Mouse (Mus musculus) induced T-regulatory cell, adult 2 months (primary cell): ENCODE data around the gene Tcirg1.

Experiments
- DNase-seq: peaks from one replicate; pipeline ENCODE4 v3.0.0-alpha.2; 2012; ENCODE audit warnings: low read depth

Tcirg1 gene

DNA sequence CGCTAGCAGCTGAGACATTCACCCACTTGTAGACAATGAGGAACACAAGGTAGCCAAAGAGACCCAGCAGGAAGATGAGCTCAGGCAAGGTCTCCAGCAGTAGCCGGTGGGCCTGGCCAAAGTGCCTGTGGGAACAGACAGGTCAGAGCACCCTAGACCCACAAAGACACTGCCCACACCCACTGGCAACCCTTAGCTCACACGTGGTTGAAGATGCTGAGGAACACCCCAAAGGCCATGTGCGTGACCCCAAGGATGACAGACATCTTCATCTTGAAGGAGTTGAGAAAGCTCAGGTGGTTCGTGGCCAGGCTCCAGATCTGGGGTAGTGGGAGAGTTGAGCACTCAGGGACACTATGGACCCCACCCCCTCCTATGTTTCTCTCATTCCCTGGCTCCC is 9.4 kb downstream of the Tcirg1 start:
- no peak for DNase-seq

DNA sequence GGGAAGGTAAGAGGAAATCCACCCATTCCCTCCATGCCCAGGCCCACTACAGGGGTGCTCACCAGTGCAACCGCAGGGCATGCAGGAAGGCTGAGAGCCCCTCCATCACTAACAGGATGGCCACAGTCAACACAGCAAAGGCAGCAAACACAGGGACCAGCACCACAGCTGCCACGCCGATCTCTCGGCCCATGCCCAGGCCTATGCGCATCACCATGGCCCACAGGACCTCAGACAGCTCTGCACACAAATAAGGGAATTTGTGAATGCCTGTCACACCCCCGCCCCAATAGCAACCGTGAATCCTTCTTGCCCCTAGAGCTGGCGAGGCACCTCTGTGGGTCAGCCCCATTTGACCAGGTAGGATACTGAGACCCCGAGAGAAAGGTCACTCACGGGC is 10.7 kb downstream of the Tcirg1 start:
- no peak for DNase-seq

DNA sequence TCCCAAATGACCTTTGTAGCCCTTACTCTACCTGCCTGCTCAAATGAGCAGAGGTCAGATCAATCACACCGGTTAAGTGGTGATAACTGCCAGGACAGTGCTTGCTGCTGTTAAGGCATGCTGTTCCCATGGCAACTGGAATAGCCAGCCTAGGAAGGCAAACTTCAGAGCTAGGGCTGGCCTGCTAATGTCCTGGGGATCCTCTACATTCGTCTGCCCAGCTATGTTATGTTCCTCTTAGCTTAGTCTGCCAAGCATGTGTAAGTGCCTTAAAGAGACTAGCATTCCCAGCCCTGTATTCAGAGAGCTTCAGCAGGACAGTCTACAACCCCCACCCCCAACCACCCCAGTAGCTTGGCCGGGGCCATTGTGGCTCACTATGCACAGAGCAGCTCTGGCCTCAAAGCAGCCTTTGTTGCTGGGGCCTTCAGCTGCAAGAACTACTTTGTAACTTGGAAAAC is 11.7 kb downstream of the Tcirg1 start:
- DNase-seq = no peak

DNA sequence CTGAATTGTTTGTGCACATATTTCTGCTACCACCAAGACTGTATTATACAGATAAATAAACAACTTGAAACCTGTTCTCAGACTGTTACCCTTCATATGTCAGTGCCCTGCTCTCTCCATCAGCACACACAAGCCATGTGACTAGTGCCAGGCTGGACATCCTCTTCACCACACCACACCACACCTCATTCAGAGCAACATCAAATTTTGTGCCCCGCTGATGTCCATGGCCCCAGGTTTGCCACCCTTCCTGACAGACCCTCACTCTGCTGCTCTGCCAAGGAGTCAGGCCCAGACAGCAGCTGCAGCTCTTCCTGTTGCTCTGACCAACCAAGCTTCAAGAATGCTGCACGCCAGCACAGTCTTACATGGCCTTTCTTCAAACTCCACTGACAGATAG is 12.6 kb downstream of the Tcirg1 start:
- DNase-seq = no peak

DNA sequence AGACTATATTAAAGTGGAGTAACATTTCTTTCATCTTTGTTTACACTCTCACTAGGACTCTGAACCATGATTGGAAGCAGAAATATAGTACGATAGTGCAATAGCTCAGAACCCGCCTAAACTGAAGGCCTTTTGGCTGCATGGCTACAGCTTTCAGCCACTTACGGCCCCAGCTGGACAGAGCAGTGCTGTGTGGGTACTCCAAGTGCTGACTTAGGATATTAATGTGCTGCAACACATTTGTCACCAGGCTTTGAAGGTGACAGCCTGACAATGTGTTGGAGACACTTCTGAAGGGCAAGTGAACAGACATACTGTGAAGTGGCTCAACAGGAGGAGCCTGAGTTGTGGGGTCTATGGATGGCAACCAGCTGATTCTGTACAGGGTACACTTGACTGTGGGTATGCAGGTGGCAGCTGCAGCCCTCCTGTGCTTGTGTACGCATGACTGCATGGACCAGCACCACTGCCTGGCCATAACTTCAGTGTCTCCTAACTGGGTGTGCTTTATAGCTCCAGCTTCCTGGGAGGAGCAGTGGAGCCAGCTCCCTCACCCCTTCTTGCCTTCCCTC is 13.3 kb downstream of the Tcirg1 start:
- no peak for DNase-seq

DNA sequence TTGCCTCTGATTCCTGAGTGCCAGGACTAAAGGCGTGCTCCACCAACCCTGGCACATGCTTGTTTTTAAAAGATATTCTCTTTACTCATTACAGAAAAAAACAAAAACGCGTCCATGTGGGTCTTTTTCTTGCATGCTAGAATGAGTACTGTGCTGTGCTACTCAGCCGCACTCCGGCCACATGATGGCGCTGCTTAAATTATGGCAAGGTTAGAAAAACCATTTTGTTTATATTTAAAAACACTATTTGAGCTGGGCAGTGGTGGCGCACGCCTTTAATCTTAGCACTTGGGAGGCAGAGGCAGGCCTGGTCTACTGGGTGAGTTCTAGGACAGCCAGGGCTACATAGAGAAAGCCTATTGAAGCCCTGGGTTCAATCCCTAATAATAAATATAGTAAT is 16.8 kb downstream of the Tcirg1 start:
- DNase-seq = peak; percentile 65

DNA sequence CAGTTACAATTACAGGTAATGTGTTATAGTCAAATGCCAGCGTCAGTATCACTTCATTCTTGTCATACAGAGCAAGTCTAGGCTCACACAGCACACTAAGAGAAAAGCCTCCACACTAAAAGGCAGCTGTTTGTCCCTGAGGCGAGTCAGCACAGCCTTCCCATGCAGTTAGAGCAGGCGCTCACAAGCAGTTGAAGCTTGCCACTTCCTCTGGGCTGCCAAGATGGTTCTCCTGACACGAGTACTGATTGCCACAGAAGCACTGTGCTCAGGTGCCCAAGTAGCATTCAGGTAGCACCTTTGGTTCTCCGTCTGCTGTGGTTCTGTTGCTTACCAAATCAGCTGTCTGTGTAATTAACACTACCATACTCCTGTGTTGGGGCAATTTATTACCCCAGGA is 17.8 kb downstream of the Tcirg1 start:
- DNase-seq = no peak

DNA sequence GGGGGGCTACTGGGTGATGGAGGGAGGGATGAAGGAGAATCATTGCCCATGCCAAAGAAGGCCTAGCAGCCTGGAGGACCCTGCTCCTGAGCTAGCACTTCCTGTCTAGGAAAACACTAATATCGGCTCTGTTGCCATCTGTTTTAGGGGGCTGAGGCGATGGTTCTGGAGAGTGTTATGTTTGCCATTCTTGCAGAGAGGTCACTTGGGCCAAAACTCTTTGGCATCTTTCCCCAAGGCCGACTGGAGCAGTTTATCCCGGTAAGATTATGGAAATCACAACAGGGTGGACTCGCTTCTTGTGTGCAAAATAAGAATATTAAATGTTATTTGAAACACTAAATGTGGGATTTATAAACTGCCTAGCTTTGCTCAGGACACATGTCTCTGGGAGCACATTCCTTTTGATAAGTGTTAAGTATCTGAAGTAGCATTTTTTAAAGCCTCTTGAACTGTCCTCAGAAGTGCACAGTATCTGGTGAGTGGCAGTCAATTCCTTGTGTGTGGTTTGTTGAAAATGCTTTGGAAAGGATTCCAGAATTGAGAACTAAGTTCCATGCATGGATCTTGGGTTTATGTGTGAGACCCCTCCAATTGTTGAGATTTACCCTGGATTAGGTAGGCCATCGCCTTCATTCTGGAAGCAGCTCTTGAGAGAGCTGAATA is 22.5 kb downstream of the Tcirg1 start:
- no peak for DNase-seq

DNA sequence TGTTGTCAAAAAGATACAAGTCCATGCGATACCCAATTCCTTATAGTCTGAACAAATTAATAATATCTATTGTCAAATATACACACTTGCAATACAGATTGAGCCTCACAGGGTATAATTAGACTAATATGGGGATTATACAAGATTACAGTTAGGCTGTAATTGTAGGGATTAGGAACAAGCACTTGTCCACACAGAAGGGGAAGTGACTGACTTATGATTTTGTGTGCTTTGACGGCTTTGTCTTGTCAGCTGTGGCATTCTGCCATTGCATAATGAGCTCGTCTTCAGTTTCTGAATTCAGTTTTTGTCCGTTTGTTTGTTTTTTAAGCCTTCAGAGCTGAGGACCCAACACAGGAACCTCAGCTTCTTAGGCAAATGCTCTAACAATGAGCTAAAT is 24.7 kb downstream of the Tcirg1 start:
- no peak for DNase-seq

DNA sequence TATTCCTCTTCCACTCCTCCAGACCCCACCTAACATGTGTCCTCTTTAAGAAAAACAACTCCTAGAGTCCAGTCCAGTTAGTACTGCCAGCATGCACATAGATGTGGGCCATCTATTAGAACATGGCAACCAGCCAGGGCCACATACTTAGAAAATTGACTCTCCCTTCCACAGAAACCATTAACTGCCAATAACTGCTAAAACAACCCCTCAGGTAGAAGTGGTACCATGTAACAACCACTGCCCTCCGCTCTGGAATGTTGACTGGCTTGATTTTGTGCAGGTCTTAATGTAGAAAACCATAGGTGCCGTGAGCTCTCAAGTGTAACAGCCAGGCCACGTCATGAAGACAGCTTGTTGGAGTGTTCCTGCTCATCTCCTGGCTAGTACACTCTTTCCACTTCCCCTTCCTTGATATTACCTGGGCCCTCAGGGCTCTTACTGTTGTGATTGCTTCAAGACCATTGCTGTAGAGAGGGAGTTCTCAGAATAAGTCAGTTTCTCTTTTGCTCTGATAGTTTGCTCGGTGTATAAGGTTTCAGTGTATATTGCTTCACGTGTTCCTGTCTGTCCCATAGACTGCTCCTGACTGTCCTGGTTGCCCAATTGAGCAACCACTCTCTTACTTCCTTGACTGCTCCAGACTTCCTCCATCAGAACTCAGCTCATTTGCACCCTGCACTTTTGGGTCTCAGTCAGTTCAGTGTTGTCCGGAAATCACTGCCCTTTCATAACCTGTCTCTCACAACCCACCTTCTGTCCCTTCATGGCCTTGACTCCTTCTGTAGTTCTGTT is 26.7 kb downstream of the Tcirg1 start:
- no peak for DNase-seq

DNA sequence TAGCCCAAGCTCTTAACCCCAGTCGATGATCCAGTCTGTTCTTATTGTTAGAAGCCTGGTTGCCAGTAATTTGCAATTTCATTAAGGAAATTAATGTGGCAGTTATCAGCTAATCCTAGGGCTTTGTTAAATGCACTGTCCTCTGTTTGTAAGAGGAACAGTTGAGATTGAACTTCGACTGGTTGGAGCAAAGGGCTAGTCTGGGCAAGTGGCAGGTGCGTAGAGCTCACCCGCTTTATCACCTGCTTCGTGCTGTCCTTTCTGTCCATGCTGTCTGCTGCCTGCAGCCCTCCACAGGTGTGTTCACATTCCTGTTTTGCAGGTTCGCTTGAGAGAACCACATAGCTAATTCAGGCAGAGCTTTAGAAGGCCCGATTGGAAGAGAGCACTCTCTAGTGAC is 31.9 kb downstream of the Tcirg1 start:
- no peak for DNase-seq

DNA sequence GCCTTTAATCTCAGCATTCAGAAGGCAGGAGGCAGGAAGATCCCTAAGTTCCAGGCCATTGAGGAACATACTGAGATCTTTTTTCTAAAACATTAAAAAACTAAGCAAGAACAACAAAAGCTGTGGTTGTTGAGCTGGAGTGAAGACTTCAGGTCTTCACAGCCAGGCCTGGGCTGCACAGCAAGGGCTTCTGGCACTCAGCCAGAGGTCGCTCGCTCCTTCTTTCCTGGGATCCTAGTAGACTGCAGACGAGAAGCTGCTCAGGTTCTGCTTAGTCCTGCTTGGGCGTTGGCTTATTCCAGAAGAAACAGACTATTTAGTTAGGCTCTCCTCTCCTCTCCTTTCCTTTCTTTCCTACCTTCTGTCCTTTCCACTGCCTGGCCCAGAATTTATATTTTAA is 34.6 kb downstream of the Tcirg1 start:
- DNase-seq = no peak

DNA sequence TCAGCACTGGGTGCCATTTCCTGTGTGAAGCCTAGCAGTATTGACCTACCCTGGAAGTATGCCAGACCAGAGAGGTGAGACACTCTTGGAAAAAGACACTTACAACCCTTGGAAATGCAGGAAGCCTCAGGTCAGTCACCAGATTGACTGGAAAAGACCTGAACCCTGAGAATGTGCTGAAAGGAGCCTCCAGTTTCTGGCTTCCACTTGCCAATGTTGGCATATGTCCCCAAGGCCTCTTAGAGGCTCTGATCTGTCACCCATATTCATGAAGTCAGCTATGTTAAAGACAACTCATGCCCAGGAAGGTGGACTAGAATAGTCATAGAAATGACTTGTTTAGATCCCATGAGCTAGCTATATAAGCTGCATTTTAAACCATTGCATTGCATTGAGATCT is 35.5 kb downstream of the Tcirg1 start:
- DNase-seq = no peak

DNA sequence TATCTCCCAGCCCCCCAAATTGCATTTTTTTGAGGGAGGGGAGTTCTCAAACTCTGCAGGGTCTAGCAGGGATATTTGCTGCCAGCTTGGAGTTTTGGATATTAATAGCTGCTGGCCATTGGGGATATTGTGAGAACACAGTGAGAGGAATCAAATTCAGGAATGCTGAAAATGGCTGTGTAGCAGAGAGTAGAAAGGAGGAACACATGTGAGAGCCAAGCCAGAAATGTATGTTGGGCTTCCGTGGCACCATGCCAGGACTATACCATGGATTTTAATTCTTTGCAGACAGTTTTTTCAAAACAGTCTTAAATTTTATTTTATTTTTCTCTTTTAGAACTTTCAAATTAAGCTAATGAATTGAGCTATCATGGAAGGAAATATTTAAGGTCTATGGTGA is 38.6 kb downstream of the Tcirg1 start:
- no peak for DNase-seq

DNA sequence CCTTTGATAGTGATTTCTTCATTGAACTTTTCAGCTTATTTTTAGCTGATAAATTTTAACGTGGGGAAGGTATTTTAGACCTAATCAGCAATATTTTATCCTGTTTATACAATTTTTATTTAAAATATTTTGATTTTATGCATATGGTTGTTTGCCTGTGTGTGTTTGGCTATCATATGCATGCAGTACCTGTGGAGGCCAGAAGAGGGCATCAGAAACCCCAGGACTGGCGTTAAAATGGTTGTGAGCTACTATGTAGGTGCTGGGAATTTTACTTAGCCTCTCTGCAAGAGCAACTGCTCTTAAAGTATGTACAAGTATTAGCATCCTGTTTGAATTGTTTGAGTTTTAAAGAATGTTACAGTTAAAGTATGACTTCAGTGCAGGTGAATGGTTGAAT is 42.0 kb downstream of the Tcirg1 start:
- peak; percentile 47 for DNase-seq

DNA sequence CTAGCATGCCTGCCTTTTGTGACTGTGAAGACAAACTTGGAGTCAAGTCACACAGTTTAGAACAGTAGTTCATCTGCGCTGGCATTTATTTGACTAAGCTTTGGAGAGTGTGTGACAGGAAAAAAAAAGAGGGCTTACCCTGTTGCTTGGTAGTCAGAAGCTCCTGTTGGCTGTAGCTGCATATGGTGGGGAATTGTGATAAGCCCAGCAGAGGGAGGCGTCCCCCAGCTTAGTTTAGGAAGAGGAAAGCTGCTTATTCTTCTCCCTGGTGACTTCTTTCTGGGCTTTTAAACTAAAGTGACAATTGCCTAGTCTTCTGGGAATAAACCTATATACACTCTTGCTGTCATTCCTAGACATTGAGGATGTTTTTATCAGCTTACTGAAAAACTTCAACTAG is 44.2 kb downstream of the Tcirg1 start:
- no peak for DNase-seq

DNA sequence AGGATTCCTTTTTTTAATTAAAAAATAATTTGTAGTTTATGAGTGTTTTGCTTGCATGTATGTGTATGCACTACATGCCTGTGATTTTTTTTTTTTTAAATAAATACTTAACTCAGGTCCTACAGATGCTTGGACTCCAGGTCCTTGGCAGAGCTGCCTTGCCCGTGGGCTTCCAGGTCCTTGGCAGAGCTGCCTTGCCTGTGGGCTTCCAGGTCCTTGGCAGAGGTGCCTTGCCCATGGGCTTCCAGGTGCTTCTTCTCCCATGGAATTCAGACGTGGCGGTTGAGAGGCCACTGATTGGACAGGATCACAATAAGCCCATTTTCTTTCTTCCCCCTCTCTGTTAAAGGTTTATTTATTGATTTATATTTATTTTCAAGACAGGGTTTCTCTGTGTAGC is 49.7 kb downstream of the Tcirg1 start:
- no peak for DNase-seq

DNA sequence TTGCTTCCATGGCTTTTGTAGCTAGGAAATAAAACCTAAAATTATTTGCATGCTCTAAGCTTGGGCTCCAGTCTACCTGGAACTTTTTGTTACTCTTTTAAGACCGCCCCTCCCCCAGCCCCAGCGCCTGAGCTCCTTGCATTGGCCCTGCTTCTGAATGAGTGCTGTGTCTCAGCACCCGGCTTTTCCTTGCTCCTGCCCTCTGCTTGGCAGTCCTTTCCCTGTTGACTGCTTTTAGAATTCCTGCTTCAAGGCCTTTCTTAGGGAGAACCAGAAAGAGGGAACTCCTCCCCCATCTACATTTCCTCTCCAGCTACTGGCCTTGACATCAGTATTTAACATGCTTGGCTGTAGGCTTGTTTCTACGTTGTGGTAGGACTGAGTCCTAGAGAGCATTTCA is 51.3 kb downstream of the Tcirg1 start:
- DNase-seq = no peak

DNA sequence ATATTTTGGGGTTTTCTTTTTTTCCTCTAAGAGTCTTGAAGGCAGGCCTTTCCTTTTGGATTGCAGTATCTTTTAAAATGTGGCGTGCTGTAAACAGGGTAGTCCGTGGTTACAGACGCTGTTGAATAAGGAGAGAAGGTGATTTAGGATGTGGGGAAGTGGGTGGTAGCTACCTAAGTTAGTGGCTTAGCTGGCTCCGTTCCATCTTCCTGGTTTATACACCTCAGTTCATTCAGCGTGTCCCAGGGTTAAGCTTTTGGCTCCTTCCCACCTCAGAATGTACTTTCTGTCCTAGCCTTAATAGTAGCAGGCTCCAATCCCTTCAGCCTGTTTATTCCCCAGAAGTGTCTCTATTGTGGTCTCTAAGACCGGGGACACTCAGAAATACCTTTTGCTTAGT is 51.8 kb downstream of the Tcirg1 start:
- no peak for DNase-seq

DNA sequence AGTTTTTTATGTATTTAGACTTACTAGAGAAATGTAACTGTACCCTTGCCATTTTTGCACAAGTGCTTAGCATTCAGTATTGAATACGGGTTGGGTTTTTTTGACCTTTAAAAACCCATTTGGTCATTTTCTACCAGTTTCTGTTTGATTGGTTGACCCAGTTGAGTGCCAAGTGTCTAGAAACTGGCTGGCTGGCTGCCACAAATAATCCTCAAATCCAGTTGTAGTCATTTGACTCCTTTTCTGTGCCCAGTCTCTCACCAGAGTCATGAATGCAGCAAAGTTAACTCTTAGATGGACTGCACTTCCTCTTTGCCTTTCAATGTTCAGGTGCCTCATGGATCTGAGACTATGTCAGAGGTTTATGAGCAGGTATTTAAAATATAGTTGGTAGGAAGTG is 53.0 kb downstream of the Tcirg1 start:
- no peak for DNase-seq

DNA sequence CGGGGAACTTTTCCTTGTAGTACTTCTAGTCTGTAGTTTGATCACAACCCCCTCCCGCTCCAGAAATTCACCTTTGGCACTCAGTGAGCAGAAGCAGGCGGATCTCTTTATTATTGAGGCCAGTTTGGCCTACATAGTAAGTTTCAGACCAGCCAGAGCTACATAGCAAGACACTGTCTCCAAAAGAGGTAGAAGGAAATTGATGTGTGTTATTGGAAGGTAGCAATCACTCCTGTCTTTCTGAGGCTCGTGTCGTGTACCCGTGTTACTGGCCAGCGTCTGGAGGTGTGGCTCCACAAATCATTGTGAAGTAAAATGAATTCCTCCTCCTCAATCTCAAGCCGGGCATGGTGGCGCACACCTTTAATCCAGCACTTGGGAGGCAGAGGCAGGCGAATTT is 53.8 kb downstream of the Tcirg1 start:
- no peak for DNase-seq

DNA sequence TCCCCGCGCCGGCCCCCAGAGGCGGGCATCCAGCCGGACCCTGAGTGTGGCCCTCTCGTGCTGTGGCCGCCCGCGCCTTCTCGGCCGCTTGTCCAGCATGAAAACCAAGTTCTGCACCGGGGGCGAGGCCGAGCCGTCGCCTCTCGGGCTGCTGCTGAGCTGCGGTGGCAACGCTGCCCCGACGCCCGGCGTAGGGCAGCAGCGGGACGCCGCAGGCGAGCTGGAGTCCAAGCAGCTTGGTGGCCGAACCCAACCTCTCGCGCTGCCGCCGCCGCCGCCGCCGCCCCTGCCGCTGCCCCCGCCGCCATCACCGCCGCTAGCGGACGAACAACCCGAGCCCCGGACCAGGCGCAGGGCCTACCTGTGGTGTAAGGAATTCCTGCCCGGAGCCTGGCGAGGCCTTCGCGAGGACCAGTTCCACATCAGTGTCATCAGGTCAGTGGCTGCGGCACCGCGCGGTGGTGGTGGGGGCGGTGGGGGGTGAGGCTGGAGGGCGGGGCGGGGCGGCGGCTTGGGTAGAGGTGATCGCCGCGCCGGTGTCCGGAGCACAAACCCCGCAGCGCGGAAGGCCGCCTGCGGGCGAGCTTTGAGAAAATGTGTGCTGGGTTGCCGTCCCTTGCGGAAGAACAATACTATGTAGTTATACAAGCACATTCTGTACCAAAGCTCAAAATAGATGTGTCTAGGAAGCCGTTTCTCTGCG is 54.8 kb downstream of the Tcirg1 start:
- DNase-seq = peak; percentile 50

DNA sequence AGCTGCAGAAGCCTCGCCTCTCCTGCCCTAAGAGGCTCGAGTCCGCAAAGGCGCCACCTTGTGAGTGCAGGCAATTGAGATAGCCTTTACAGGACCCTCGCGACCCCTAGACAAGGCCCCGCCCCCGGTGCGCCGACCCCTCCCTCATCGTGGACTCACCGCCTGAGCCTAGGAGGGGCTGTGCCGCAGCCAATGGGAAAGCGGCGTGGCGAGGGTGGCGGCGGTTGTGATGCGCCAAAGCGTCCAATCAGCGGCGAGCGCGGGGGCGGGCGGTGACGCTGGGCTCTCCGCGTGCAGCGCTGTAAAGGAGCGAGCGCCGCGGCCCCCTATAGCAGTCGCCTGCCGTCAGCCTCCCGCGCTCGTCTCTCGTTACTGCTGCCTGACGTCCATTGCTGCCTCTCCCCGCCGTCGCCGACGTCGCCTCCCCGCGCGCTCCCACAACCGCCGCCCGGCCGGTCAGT is 55.4 kb downstream of the Tcirg1 start, which contains the start of gene Chka:
Gene Chka (plus strand): TSS at position 272 of the 461 bp plus-strand sequence.
- peak; percentile 96 for DNase-seq
